Mouse (Mus musculus) midbrain, embryonic 15.5 days (tissue): ENCODE data around the gene Psmb7. TPM values are rescaled to one million over a fixed set of nuclear protein-coding genes. Genes with fewer than 3 reads are reported as not detected.

ENCODE experiments used
- ATAC-seq: fragments of 200-750 bp; cut with Nextera tagmentation; replicated peaks from 2 replicates; pipeline ENCODE4 v1.8.0; 2017; ENCODE audit warnings: moderate TSS enrichment
- H3K27ac ChIP-seq: fragments of 300-500 bp; sonication (generic); 2 replicates; pipeline ENCODE4 v1.5.1; 2015; ENCODE audit warnings: mild to moderate bottlenecking, inconsistent platforms
- H3K27me3 ChIP-seq: fragments of 300-500 bp; sonication (generic); replicated peaks from 2 replicates; pipeline ENCODE4 v1.6.1; 2015; ENCODE audit warnings: inconsistent platforms
- H3K36me3 ChIP-seq: fragments of 300-500 bp; sonication (generic); replicated peaks from 2 replicates; pipeline ENCODE4 v1.6.1; 2015; ENCODE audit warnings: inconsistent platforms
- H3K4me1 ChIP-seq: fragments of 300-500 bp; sonication (generic); 2 replicates; pipeline ENCODE4 v1.6.1; 2015; ENCODE audit warnings: inconsistent platforms
- H3K4me2 ChIP-seq: fragments of 300-500 bp; sonication (generic); 2 replicates; pipeline ENCODE4 v1.6.1; 2015; ENCODE audit warnings: inconsistent platforms, mild to moderate bottlenecking, moderate library complexity
- H3K4me3 ChIP-seq: fragments of 300-500 bp; sonication (generic); 2 replicates; pipeline ENCODE4 v1.5.1; 2015; ENCODE audit warnings: mild to moderate bottlenecking, inconsistent platforms
- H3K9ac ChIP-seq: fragments of 300-500 bp; sonication (generic); 2 replicates; pipeline ENCODE4 v1.6.1; 2015; ENCODE audit warnings: mild to moderate bottlenecking, inconsistent platforms
- H3K9me3 ChIP-seq: fragments of 300-500 bp; sonication (generic); 2 replicates; pipeline ENCODE4 v1.6.1; 2016; ENCODE audit warnings: inconsistent platforms
- WGBS: fragments of 180-500 bp; shearing (Covaris S2); methylation state at CpG from one replicate; pipeline ENCODE4 v1.1.7; 2015; ENCODE audit warnings: mixed read lengths; 5-methylcytosine and 5-hydroxymethylcytosine counted together
- polyA plus RNA-seq: library from polyadenylated mRNA; unstranded; fragments of >200 nt; fragmentation: Nextera tagmentation; extraction: Ambion mirVana; gene quantifications from 2 replicates; pipeline ENCODE4 v1.2.1, GENCODE M21; 2015

Gene Psmb7
- 260 and 270 TPM in 2 replicates for polyA plus RNA-seq

- Histone ChIP-seq H3K9ac (peak within 1 kb of the TSS; percentile 72), H3K36me3 (peaks cover 12% of the 10 kb centered on the region; the same call in 1 of the 2 replicates), H3K4me3 (peak within 1 kb of the TSS; percentile 69), H3K4me2 (peak within 1 kb of the TSS; percentile 82), H3K27me3 (no peaks in the 10 kb centered on the region), H3K9me3 (no peaks in the 10 kb centered on the region), H3K4me1 (peaks cover 24% of the 10 kb centered on the region), H3K27ac (peak within 1 kb of the TSS; percentile 64)
- 2% methylated on average over 52 of the region's 52 CpGs for WGBS
- ATAC-seq = peak; percentile 80
These were observed at the start of gene Psmb7 for GRCm38 (mm10) chr2:38643625-38644427. TSS of gene Psmb7 (minus strand) at chr2:38644087.

- no peak overlapping the region for H3K9ac ChIP-seq
- H3K27ac ChIP-seq = no peak overlapping the region
- no peak overlapping the region for H3K4me2 ChIP-seq
- peaks cover 3% of the 10 kb centered on the region; the same call in 1 of the 2 replicates for H3K27me3 ChIP-seq
- H3K9me3 ChIP-seq = no peaks in the 10 kb centered on the region
- no peak for ATAC-seq
- H3K4me3 ChIP-seq = no peak overlapping the region
- WGBS = 36% methylated on average over 8 of the region's 8 CpGs
- peaks cover 29% of the 10 kb centered on the region for H3K4me1 ChIP-seq
- no peaks in the 10 kb centered on the region for H3K36me3 ChIP-seq
These were observed 47.7 kb upstream of the Psmb7 start for GRCm38 (mm10) chr2:38691542-38691941.

GRCm38 (mm10) chr2:38689881-38690280 is 46.0 kb upstream of the Psmb7 start:
- H3K4me3 ChIP-seq = no peak overlapping the region
- H3K27ac ChIP-seq = no peak overlapping the region
- H3K36me3 ChIP-seq = no peaks in the 10 kb centered on the region
- no peak for ATAC-seq
- WGBS = 63% methylated on average over 1 of the region's 1 CpGs
- no peaks in the 10 kb centered on the region for H3K9me3 ChIP-seq
- H3K27me3 ChIP-seq = peaks cover 3% of the 10 kb centered on the region; the same call in 1 of the 2 replicates
- peaks cover 19% of the 10 kb centered on the region for H3K4me1 ChIP-seq
- no peak overlapping the region for H3K4me2 ChIP-seq
- no peak overlapping the region for H3K9ac ChIP-seq

GRCm38 (mm10) chr2:38688791-38689520 is 45.1 kb upstream of the Psmb7 start:
- Histone ChIP-seq H3K9ac (peak overlapping the region; percentile 40), H3K4me2 (peak overlapping the region; percentile 59), H3K4me3 (peak overlapping the region; percentile 29), H3K27me3 (peaks cover 3% of the 10 kb centered on the region; the same call in 1 of the 2 replicates), H3K4me1 (peaks cover 19% of the 10 kb centered on the region), H3K36me3 (no peaks in the 10 kb centered on the region), H3K27ac (peak overlapping the region; percentile 46; the same call in 1 of the 2 replicates), H3K9me3 (no peaks in the 10 kb centered on the region)
- WGBS = 3% methylated on average over 29 of the region's 29 CpGs
- ATAC-seq = peak; percentile 73

- Histone ChIP-seq H3K4me1 (peaks cover 19% of the 10 kb centered on the region), H3K36me3 (no peaks in the 10 kb centered on the region), H3K4me3 (no peak overlapping the region), H3K27me3 (no peaks in the 10 kb centered on the region), H3K27ac (no peak overlapping the region), H3K9me3 (no peaks in the 10 kb centered on the region), H3K9ac (no peak overlapping the region), H3K4me2 (no peak overlapping the region)
- ATAC-seq = no peak
- WGBS = 71% methylated on average over 3 of the region's 3 CpGs
These were observed 41.9 kb upstream of the Psmb7 start for GRCm38 (mm10) chr2:38685746-38686145.

- Histone ChIP-seq H3K27ac (no peak overlapping the region), H3K9me3 (no peaks in the 10 kb centered on the region), H3K4me2 (no peak overlapping the region), H3K4me3 (no peak overlapping the region), H3K4me1 (peaks cover 5% of the 10 kb centered on the region), H3K9ac (no peak overlapping the region), H3K36me3 (no peaks in the 10 kb centered on the region), H3K27me3 (no peaks in the 10 kb centered on the region)
- 85% methylated on average over 5 of the region's 5 CpGs for WGBS
- ATAC-seq = no peak
These were observed 39.2 kb upstream of the Psmb7 start for GRCm38 (mm10) chr2:38683083-38683482.

GRCm38 (mm10) chr2:38682209-38682608 is 38.3 kb upstream of the Psmb7 start:
- Histone ChIP-seq H3K9ac (no peak overlapping the region), H3K27me3 (no peaks in the 10 kb centered on the region), H3K27ac (no peak overlapping the region), H3K4me2 (no peak overlapping the region), H3K4me1 (no peaks in the 10 kb centered on the region), H3K9me3 (no peaks in the 10 kb centered on the region), H3K4me3 (no peak overlapping the region), H3K36me3 (no peaks in the 10 kb centered on the region)
- WGBS = 95% methylated on average over 5 of the region's 5 CpGs
- no peak for ATAC-seq

- H3K36me3 ChIP-seq = no peaks in the 10 kb centered on the region
- no peak overlapping the region for H3K9ac ChIP-seq
- ATAC-seq = no peak
- H3K4me2 ChIP-seq = no peak overlapping the region
- H3K27ac ChIP-seq = no peak overlapping the region
- H3K4me3 ChIP-seq = no peak overlapping the region
- H3K9me3 ChIP-seq = no peaks in the 10 kb centered on the region
- no peaks in the 10 kb centered on the region for H3K4me1 ChIP-seq
- no peaks in the 10 kb centered on the region for H3K27me3 ChIP-seq
These were observed 35.1 kb upstream of the Psmb7 start for GRCm38 (mm10) chr2:38678947-38679346.

GRCm38 (mm10) chr2:38675366-38675969 is 31.6 kb upstream of the Psmb7 start:
- no peak overlapping the region for H3K4me3 ChIP-seq
- ATAC-seq = 0 out of 2 replicates have a peak, but pooled peaks have one; percentile 20
- no peaks in the 10 kb centered on the region; the same call in 1 of the 2 replicates for H3K27me3 ChIP-seq
- no peaks in the 10 kb centered on the region for H3K36me3 ChIP-seq
- H3K4me2 ChIP-seq = no peak overlapping the region
- 60% methylated on average over 9 of the region's 9 CpGs for WGBS
- H3K4me1 ChIP-seq = no peaks in the 10 kb centered on the region
- H3K9ac ChIP-seq = no peak overlapping the region
- no peaks in the 10 kb centered on the region for H3K9me3 ChIP-seq
- no peak overlapping the region for H3K27ac ChIP-seq

GRCm38 (mm10) chr2:38672496-38672895 is 28.6 kb upstream of the Psmb7 start:
- Histone ChIP-seq H3K4me3 (no peak overlapping the region), H3K36me3 (no peaks in the 10 kb centered on the region), H3K9ac (no peak overlapping the region), H3K4me2 (no peak overlapping the region), H3K4me1 (0 out of 2 replicates have a peak, but pooled peaks cover 3% of the 10 kb centered on the region), H3K27me3 (no peaks in the 10 kb centered on the region; the same call in 1 of the 2 replicates), H3K9me3 (no peaks in the 10 kb centered on the region), H3K27ac (no peak overlapping the region)
- no peak for ATAC-seq
- WGBS = 72% methylated on average over 11 of the region's 11 CpGs

- no peak overlapping the region for H3K9ac ChIP-seq
- no peak overlapping the region for H3K4me3 ChIP-seq
- no peaks in the 10 kb centered on the region; the same call in 1 of the 2 replicates for H3K27me3 ChIP-seq
- ATAC-seq = peak; percentile 56; the same call in 1 of the 2 replicates
- 13% methylated on average over 17 of the region's 17 CpGs for WGBS
- 0 out of 2 replicates have a peak overlapping the region, but pooled peaks have one; percentile 2 for H3K4me2 ChIP-seq
- no peaks in the 10 kb centered on the region for H3K9me3 ChIP-seq
- H3K4me1 ChIP-seq = 0 out of 2 replicates have a peak, but pooled peaks cover 3% of the 10 kb centered on the region
- no peaks in the 10 kb centered on the region for H3K36me3 ChIP-seq
- H3K27ac ChIP-seq = no peak overlapping the region
These were observed 25.1 kb upstream of the Psmb7 start for GRCm38 (mm10) chr2:38668802-38669580.
